Mouse (Mus musculus): Measurements from ENCODE around the gene Prkch.

Prkch gene

GRCm38 (mm10) chr12:73764649-73765525 lies 180.3 kb downstream of the Prkch start:
- no peak for DNase-seq

- DNase-seq = no peak
Measured at GRCm38 (mm10) chr12:73766152-73766551, 181.6 kb downstream of the Prkch start.

- peak; percentile 25 for DNase-seq
Measured at GRCm38 (mm10) chr12:73768788-73769187, 184.2 kb downstream of the Prkch start.

- DNase-seq = no peak
Measured at GRCm38 (mm10) chr12:73769536-73769935, 184.9 kb downstream of the Prkch start.

GRCm38 (mm10) chr12:73770771-73771170 lies 186.2 kb downstream of the Prkch start:
- DNase-seq = no peak

- no peak for DNase-seq
Measured at GRCm38 (mm10) chr12:73774793-73775385, 190.3 kb downstream of the Prkch start.

GRCm38 (mm10) chr12:73776401-73776945 lies 191.9 kb downstream of the Prkch start:
- no peak for DNase-seq

- DNase-seq = no peak
Measured at GRCm38 (mm10) chr12:73777673-73778072, 193.1 kb downstream of the Prkch start.

GRCm38 (mm10) chr12:73779332-73780231 lies 195.0 kb downstream of the Prkch start:
- no peak for DNase-seq

GRCm38 (mm10) chr12:73781425-73782032 lies 196.9 kb downstream of the Prkch start:
- DNase-seq = no peak

- peak; percentile 84 for DNase-seq
Measured at GRCm38 (mm10) chr12:73786909-73787308, 202.3 kb downstream of the Prkch start.

- DNase-seq = peak; percentile 32
Measured at GRCm38 (mm10) chr12:73788850-73789249, 204.3 kb downstream of the Prkch start.

GRCm38 (mm10) chr12:73790571-73791108 lies 206.0 kb downstream of the Prkch start:
- no peak for DNase-seq

GRCm38 (mm10) chr12:73793216-73793615 lies 208.6 kb downstream of the Prkch start:
- no peak for DNase-seq

- DNase-seq = no peak
Measured at GRCm38 (mm10) chr12:73793744-73794143, 209.1 kb downstream of the Prkch start.

- peak; percentile 71 for DNase-seq
Measured at GRCm38 (mm10) chr12:73794151-73794883, 209.7 kb downstream of the Prkch start.

- no peak for DNase-seq
Measured at GRCm38 (mm10) chr12:73799671-73800070, 215.1 kb downstream of the Prkch start.

- peak; percentile 53 for DNase-seq
Measured at GRCm38 (mm10) chr12:73800886-73801285, 216.3 kb downstream of the Prkch start.

GRCm38 (mm10) chr12:73801845-73802244 lies 217.2 kb downstream of the Prkch start:
- DNase-seq = peak; percentile 47

- peak; percentile 24 for DNase-seq
Measured at GRCm38 (mm10) chr12:73802379-73803057, 217.9 kb downstream of the Prkch start.

- DNase-seq = no peak
Measured at GRCm38 (mm10) chr12:73803946-73804345, 219.3 kb downstream of the Prkch start.

All from cerebellum, adult 9-11 months (tissue).